Mouse (Mus musculus) cortical plate, adult 2 months (tissue): ENCODE results near the gene Arid1b. TPM values are rescaled to one million over a fixed set of nuclear protein-coding genes. Genes with fewer than 3 reads are reported as not detected.

Experiments used
- H3K27ac ChIP-seq: fragments of 200-500 bp; 2 replicates; pipeline ENCODE4 v1.5.1; 2012; ENCODE audit warnings: low read length, control low read depth, inconsistent platforms; ENCODE audit not compliant: insufficient read depth
- H3K4me1 ChIP-seq: fragments of 200-500 bp; 2 replicates; pipeline ENCODE4 v1.6.1; 2011; ENCODE audit warnings: low read length; ENCODE audit not compliant: control insufficient read depth, insufficient read depth
- H3K4me3 ChIP-seq: fragments of 200-500 bp; 2 replicates; pipeline ENCODE4 v1.5.1; 2011; ENCODE audit warnings: mild to moderate bottlenecking, low read length, control low read depth; ENCODE audit not compliant: insufficient read depth
- CTCF ChIP-seq: fragments of 200-500 bp; IDR thresholded peaks from 2 replicates; pipeline ENCODE4 v1.5.1; 2011; ENCODE audit warnings: mild to moderate bottlenecking, control low read depth, low read length; ENCODE audit not compliant: insufficient read depth; ENCODE audit errors: extremely low read depth
- POLR2A ChIP-seq: fragments of 200-500 bp; IDR thresholded peaks from 2 replicates; pipeline ENCODE4 v1.6.1; 2011; ENCODE audit warnings: mild to moderate bottlenecking, low read length, control low read depth; ENCODE audit not compliant: insufficient read depth; ENCODE audit errors: extremely low read depth
- polyA plus RNA-seq: library from polyadenylated mRNA; depleted of rRNA; stranded (reverse); fragments of >200 nt; gene quantifications from 2 replicates; pipeline ENCODE4 v1.2.3, GENCODE M21; 2012

Arid1b gene
- polyA plus RNA-seq, 1 experiment: 22.8 TPM

DNA sequence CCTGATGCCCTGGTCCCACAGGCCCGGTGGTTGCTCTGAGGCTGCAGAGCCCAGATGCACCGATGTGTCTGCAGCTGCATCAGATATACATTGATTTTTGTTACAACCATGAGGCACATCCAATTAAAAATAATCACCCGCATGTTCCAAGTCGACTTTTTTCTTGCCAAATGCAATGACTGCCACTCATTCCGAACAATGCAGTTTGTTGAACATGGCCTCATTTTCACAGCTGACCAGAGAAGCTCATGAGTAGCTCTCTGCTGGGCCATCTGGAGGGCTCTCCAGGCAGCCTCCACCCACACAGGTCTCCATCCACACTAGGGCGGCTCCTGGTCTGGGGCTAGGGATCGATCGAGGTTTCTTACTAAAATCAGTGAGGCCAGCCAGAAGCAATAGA is 378.8 kb downstream of the Arid1b start:
- H3K4me3 ChIP-seq: no peak overlapping the region
- H3K4me1 ChIP-seq: no peaks in the 10 kb centered on the region
- no peak overlapping the region for H3K27ac ChIP-seq
- no peak for TF ChIP-seq CTCF
- no peak for TF ChIP-seq POLR2A

DNA sequence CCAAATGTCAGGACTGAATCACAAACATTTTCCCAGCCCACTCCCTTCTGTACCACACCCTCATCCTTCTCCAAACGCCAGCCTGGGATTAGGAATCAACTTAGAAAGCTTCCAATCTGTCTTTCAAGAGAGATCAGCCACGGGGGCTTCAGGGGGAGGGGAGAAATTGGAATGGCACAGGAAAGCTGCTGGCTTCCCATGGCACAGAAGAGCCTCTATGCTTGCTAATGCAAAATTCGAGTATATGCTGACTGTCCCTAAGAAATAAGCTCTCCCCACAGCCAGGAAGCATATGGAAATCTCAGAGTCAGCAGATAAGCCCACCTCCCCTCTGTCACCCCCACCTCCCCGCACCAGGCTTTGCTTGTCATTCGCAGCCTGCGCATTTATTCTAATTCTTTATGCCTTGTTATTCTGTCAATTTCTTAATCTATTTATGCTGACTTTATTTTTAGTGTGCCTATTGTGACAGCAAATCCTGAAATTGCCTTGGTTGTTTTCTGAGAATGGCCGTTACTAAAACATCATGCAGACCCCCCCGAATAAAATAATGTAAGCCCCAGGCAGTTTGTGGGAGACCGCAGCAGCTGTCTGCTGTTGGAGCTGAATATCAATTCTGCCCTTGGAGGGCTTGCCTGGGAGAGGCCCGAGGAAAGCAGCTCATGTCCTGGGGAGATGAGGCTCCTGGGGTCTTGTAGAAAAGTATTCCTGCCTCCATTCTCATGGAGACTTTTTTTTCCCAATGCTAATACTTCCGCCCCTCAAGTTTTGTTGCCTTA is 383.2 kb downstream of the Arid1b start:
- TF ChIP-seq CTCF (no peak), POLR2A (no peak)
- Histone ChIP-seq H3K27ac (no peak overlapping the region), H3K4me3 (no peak overlapping the region), H3K4me1 (no peaks in the 10 kb centered on the region)

DNA sequence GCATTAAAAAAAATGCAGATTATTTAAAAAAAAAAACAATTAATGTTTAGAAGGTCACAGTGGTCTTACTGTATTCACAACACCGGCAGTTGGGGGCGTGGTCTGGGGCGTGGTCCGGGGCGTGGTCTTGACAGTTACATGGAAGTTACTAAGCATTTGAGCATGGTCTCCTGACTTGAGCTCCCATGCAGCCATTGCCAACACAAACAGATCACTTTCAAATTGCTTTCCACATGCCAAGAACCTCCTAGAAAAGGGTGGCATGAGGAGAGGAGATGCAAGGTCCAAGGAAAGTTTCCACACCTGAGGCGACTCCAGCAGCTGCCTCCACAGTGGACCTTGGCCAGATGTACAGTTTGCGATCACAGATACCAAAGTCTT is 383.8 kb downstream of the Arid1b start:
- no peaks in the 10 kb centered on the region for H3K4me1 ChIP-seq
- TF ChIP-seq CTCF (no peak), POLR2A (no peak)
- no peak overlapping the region for H3K4me3 ChIP-seq
- H3K27ac ChIP-seq: no peak overlapping the region

DNA sequence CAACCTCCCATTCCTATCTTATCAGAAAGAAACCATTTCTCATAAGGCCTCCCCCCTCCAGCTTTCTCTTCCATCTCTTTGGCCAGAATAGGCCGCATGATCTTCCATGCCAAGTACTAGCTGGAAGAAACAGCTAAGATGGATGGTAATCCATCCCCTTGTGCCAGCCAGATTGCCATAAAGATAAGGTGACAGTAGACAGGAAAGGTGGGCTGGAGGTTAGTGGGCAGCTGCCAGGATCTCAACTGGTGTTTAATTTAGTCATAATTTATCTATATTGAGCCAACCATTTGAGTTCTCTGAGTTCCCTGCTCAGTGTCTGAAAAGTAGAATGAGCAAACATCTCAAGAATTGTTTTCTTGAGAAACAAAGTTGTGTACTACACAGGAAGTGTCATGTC is 391.6 kb downstream of the Arid1b start:
- Histone ChIP-seq H3K27ac (no peak overlapping the region), H3K4me3 (no peak overlapping the region), H3K4me1 (no peaks in the 10 kb centered on the region)
- TF ChIP-seq CTCF: no peak
- TF ChIP-seq POLR2A: no peak

DNA sequence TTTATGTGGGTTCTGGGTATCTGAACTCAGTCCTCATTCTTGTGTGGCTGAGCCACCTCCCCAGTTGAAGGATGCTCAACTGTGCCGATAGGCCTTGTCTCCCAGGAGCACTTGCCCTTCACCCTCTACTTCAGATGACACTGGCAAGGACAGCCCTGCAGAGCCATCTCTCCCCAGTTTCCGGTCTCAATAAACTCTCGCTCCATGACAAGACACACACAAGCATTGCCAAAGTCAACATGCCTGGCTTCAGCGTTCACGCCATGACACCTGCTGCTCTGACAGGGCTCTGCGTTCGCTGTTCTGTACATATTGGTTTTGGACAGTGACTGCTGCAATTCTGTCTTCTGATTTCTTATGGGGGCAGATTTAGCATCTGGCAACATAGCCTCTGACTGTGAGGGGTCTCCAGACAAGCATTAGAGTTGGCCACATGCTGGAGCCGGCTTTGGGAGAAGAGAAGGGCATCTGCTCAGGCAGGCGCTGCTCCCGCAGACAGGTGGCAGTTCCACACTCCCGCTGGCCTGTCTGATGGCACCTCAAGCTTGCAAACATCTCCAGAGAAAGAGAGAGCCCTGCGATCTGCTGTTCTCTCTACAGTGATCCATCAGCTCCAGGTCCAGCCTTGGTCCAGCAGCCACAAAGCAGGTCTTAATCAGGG is 392.9 kb downstream of the Arid1b start:
- TF ChIP-seq CTCF: no peak
- TF ChIP-seq POLR2A: no peak
- Histone ChIP-seq H3K4me3 (no peak overlapping the region), H3K27ac (no peak overlapping the region), H3K4me1 (no peaks in the 10 kb centered on the region; the same call in 1 of the 2 replicates)

DNA sequence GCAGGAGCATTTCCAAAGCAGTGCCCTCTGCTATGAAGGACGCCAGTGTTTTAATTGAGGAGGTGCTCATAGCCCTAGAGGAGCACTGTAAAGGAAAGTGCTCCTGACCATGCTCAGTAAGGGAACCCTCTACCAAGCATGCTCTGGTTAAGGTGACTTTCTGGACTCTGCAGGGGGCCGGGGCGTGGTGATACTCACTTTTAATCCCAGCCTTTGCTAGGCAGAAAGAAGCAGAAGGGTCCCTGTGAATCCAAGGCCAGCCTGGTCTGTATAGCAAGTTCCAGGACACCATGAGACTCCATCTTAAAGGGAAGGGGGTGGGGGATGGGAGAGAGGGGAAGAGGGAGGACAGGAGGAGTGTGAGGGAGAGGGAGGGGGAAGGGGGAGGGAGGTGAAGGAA is 394.2 kb downstream of the Arid1b start:
- H3K27ac ChIP-seq: no peak overlapping the region
- no peak for TF ChIP-seq POLR2A
- TF ChIP-seq CTCF: no peak
- no peak overlapping the region for H3K4me3 ChIP-seq
- no peaks in the 10 kb centered on the region; the same call in 1 of the 2 replicates for H3K4me1 ChIP-seq

DNA sequence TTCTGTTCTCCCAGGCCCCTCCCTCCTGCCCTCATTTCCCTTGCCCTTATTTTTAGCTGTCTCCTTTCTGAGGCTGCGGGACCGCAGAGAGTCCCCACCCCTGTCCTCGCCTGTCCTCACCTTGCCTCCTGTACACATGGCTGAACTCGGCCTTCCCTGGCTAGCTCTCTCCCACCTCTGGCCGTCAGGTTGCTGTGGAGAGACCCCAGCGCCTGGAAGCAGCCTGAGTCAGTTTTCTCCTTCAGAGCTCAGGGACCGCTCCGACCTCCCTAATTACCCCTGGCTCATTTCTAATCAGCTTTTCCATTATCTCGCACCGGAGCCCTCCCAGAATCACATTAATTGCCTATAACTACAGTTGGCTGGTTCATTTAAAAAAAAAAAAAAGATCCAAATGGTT is 396.6 kb downstream of the Arid1b start:
- no peak overlapping the region for H3K4me3 ChIP-seq
- no peak overlapping the region for H3K27ac ChIP-seq
- no peaks in the 10 kb centered on the region; the same call in 1 of the 2 replicates for H3K4me1 ChIP-seq
- TF ChIP-seq POLR2A: no peak
- no peak for TF ChIP-seq CTCF

DNA sequence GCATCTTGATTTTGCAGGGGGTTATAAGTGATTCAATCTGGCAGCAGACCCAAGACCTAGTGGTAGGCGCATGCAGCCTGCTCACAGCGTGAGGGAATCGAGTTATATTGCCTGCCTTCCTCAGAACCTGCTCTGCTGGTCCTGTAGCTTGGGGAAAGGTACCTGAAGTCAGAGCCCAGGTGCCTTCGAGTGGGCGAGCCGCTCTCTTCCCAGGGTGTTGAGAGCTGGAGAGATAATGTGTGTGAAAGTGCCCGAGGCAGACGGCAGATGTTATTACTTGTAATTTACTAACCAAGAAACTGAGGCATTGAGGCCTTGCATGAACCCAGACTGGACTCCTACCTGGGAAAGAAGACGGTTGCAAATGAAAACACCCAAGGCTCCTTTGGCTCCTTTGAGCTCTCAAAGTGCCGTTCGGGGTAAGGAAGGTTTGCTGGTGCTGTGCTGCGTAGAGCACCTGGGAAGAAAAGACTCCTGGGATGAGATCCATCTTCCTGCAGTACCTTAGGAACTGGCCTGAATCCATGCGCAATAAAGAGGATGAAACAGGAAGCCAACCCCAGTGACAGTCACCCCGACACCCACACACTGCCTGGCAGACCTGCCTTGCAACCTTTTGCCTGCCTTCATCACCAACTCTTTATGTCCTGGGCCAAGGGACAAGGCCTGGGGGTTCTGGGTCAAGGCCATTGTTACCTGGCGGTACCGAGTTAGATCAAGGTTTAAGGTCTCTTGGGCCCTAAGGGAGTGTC is 401.5 kb downstream of the Arid1b start:
- Histone ChIP-seq H3K27ac (no peak overlapping the region), H3K4me3 (no peak overlapping the region), H3K4me1 (peaks cover 3% of the 10 kb centered on the region; the same call in 1 of the 2 replicates)
- no peak for TF ChIP-seq POLR2A
- TF ChIP-seq CTCF: no peak

DNA sequence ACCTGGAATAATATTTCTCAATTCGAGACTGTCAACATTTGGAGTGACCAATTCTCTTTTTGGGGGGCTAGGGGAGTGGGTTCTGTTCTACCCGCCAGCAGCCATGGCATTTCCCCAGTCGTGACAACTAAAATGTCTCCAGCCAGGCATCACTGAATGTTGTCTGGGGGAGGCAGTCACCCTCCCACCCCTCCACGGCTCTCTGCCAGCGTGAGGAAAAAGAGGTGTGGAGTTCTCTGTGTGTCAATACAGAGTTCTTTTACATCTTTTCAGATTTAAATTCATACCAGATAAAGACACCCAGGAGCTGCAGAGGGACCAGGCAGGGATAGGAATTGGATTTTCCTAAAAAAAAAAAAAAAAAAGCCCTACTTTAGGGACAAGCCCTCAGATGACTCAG is 402.1 kb downstream of the Arid1b start:
- Histone ChIP-seq H3K27ac (no peak overlapping the region), H3K4me3 (no peak overlapping the region), H3K4me1 (peaks cover 3% of the 10 kb centered on the region; the same call in 1 of the 2 replicates)
- TF ChIP-seq CTCF: no peak
- no peak for TF ChIP-seq POLR2A
